Mouse (Mus musculus): Measurements from ENCODE around the gene Ces2c.

- TF ChIP-seq MAFK (IDR thresholded peaks at IDR 0.05; ENCODE audit: insufficient read depth, low read depth, low read length) (no peak), ZNF384 (IDR thresholded peaks at IDR 0.05; ENCODE audit: low read depth, low read length) (no peak), ZC3H11A (IDR thresholded peaks at IDR 0.05; ENCODE audit: borderline replicate concordance, low read depth, low read length) (no peak)
These were observed 1.0 kb downstream of the Ces2c start for GRCm38 (mm10) chr8:104847741-104848462.
